Mouse (Mus musculus): ENCODE measurements around the gene Kcnk12. TPM values are rescaled to one million over a fixed set of nuclear protein-coding genes. Genes with fewer than 3 reads are reported as not detected.

The Kcnk12 gene
- total and polyA plus RNA-seq, 3 experiments: not detected

DNA sequence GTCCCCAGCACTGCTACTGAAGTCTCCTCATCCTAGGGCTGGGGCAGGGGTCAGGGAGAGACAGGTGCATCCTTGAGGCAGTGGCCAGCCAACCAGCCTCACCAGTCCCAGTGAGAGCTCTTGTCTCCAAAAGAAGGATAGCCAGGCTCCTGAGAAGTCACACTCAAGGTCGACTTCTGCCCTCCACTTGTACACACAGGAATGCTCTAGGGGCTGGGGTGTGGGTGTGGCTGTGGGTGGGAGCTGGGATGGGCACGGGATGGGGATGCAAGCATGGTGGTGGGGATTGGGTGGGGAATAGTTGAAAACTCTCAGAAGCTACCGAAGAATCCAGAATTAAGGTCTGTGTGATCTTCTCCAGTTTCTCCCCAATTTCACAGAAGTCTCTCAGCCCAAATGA, 25.2 kb upstream of the Kcnk12 start (continued):
- TF ChIP-seq TBP (IDR thresholded peaks at IDR 0.05; ENCODE audit: low read depth, low read length): no peak

- DNase-seq (ENCODE audit: low read depth, low spot score): no peak
- Histone ChIP-seq H3K79me2 (ENCODE audit: control insufficient read depth, insufficient read depth, low read length, poor library complexity) (no peaks in the 10 kb centered on the region), H3K9me3 (replicated peaks; ENCODE audit: insufficient read depth, low read length) (no peaks in the 10 kb centered on the region), H3K9ac (ENCODE audit: control insufficient read depth, low read depth, low read length, poor library complexity, severe bottlenecking) (no peak overlapping the region), H3K27me3 (ENCODE audit: control insufficient read depth in 1 of 2, insufficient read depth in 2 of 2, low read length in 2 of 2) (no peaks in the 10 kb centered on the region), H3K27ac (ENCODE audit: control insufficient read depth, low read depth, low read length) (no peak overlapping the region), H3K4me1 (ENCODE audit: control insufficient read depth in 1 of 2, insufficient read depth in 2 of 2, low read length in 2 of 2) (no peaks in the 10 kb centered on the region), H3K4me3 (ENCODE audit: control insufficient read depth in 1 of 2, insufficient read depth in 1 of 2, low read depth in 2 of 2, low read length in 2 of 2) (no peak overlapping the region), H3K36me3 (ENCODE audit: control insufficient read depth in 1 of 2, insufficient read depth in 2 of 2, low read length in 2 of 2) (no peaks in the 10 kb centered on the region)
- TF ChIP-seq USF1 (IDR thresholded peaks at IDR 0.05; ENCODE audit: low read depth, low read length) (no peak), MAX (IDR thresholded peaks at IDR 0.05; ENCODE audit: low read length) (no peak), TCF12 (IDR thresholded peaks at IDR 0.05; ENCODE audit: low read depth, low read length) (no peak)
Measured at GRCm38 (mm10) chr17:87809556-87809955, 11.8 kb upstream of the Kcnk12 start.

- Histone ChIP-seq H3K27ac (ENCODE audit: control insufficient read depth, low read depth, low read length) (no peak overlapping the region), H3K4me1 (ENCODE audit: control insufficient read depth in 1 of 2, insufficient read depth in 2 of 2, low read length in 2 of 2) (no peaks in the 10 kb centered on the region), H3K4me3 (ENCODE audit: control insufficient read depth in 1 of 2, insufficient read depth in 1 of 2, low read depth in 2 of 2, low read length in 2 of 2) (no peak overlapping the region), H3K9ac (ENCODE audit: control insufficient read depth, low read depth, low read length, poor library complexity, severe bottlenecking) (no peak overlapping the region), H3K9me3 (replicated peaks; ENCODE audit: insufficient read depth, low read length) (no peaks in the 10 kb centered on the region), H3K79me2 (ENCODE audit: control insufficient read depth, insufficient read depth, low read length, poor library complexity) (no peaks in the 10 kb centered on the region), H3K36me3 (ENCODE audit: control insufficient read depth in 1 of 2, insufficient read depth in 2 of 2, low read length in 2 of 2) (no peaks in the 10 kb centered on the region), H3K27me3 (ENCODE audit: control insufficient read depth in 1 of 2, insufficient read depth in 2 of 2, low read length in 2 of 2) (no peaks in the 10 kb centered on the region; a peak in 1 of 4 replicates)
- DNase-seq (ENCODE audit: low read depth, low spot score): no peak
- TF ChIP-seq JUND (IDR thresholded peaks at IDR 0.05; ENCODE audit: low read depth, low read length): no peak
- no peak for TF ChIP-seq ZMIZ1 (IDR thresholded peaks at IDR 0.05; ENCODE audit: low read depth, low read length)
- no peak for TF ChIP-seq MXI1 (IDR thresholded peaks at IDR 0.05; ENCODE audit: low read depth, low read length)
- TF ChIP-seq NRF1 (IDR thresholded peaks at IDR 0.05; ENCODE audit: insufficient read depth, low read depth, low read length, poor library complexity, severe bottlenecking): no peak
- TF ChIP-seq POLR2AphosphoS2 (IDR thresholded peaks at IDR 0.05; ENCODE audit: low read length): no peak
- TF ChIP-seq TBP (IDR thresholded peaks at IDR 0.05; ENCODE audit: low read depth, low read length): no peak
- no peak for TF ChIP-seq MYC (IDR thresholded peaks at IDR 0.05; ENCODE audit: low read depth, low read length)
- TF ChIP-seq SMC3 (IDR thresholded peaks at IDR 0.05; ENCODE audit: low read depth, low read length): no peak
- no peak for TF ChIP-seq CTCF (IDR thresholded peaks at IDR 0.05 in 2 of 3, conservative IDR thresholded peaks at IDR 0.05 in 1 of 3; ENCODE audit: control insufficient read depth in 1 of 3, insufficient read depth in 1 of 3, low read depth in 2 of 3, low read length in 3 of 3, poor library complexity in 1 of 3, severe bottlenecking in 1 of 3)
- no peak for TF ChIP-seq UBTF (IDR thresholded peaks at IDR 0.05; ENCODE audit: borderline replicate concordance, insufficient read depth, low read depth, low read length)
- no peak for TF ChIP-seq POLR2A (IDR thresholded peaks at IDR 0.05; ENCODE audit: control insufficient read depth in 1 of 2, insufficient read depth in 1 of 2, low read depth in 1 of 2, low read length in 2 of 2, poor library complexity in 1 of 2)
- TF ChIP-seq ZC3H11A (IDR thresholded peaks at IDR 0.05; ENCODE audit: low read depth, low read length): no peak
- no peak for TF ChIP-seq EP300 (IDR thresholded peaks at IDR 0.05; ENCODE audit: low read depth in 1 of 2, low read length in 2 of 2)
- no peak for TF ChIP-seq GABPA (IDR thresholded peaks at IDR 0.05; ENCODE audit: low read depth, low read length)
- no peak for TF ChIP-seq MYB (IDR thresholded peaks at IDR 0.05; ENCODE audit: low read depth, low read length)
- TF ChIP-seq TCF12 (IDR thresholded peaks at IDR 0.05; ENCODE audit: low read depth, low read length): no peak
- TF ChIP-seq MAFK (IDR thresholded peaks at IDR 0.05; ENCODE audit: borderline replicate concordance, low read depth, low read length): no peak
- no peak for TF ChIP-seq E2F4 (IDR thresholded peaks at IDR 0.05; ENCODE audit: borderline replicate concordance, low read depth, low read length)
- TF ChIP-seq BHLHE40 (IDR thresholded peaks at IDR 0.05; ENCODE audit: borderline replicate concordance, low read depth, low read length): no peak
- no peak for TF ChIP-seq MEF2A (IDR thresholded peaks at IDR 0.05; ENCODE audit: extremely low read depth, insufficient replicate concordance, low read depth, low read length, poor library complexity, severe bottlenecking)
Measured at GRCm38 (mm10) chr17:87799948-87800340, 2.1 kb upstream of the Kcnk12 start.
